Mouse (Mus musculus) Patski (cell line): ENCODE data around the gene Asxl2. TPM values are rescaled to one million over a fixed set of nuclear protein-coding genes. Genes with fewer than 3 reads are reported as not detected.

Source experiments
- ATAC-seq: fragments of 100-300 bp; one replicate; pipeline ENCODE4 v1.8.0; 2021
- CTCF ChIA-PET: fragments of 350-600 bp; sonication (Branson Sonifier 250); formaldehyde crosslinking; loops from one replicate; lab custom pipeline; 2022; ENCODE audit warnings: inconsistent platforms; lab: Charles Lee
- POLR2A ChIA-PET: fragments of 350-600 bp; sonication (Branson Sonifier 250); formaldehyde crosslinking; loops from one replicate; lab custom pipeline; 2022; ENCODE audit warnings: antibody characterized with exemption, inconsistent platforms; lab: Charles Lee
- DNase-seq: peaks from one replicate; pipeline ENCODE4 v3.0.0-alpha.2; 2011; ENCODE audit warnings: low read depth, low spot score
- H3K27me3 ChIP-seq: fragments of 371-371 bp; one replicate; pipeline ENCODE4 v1.5.1; 2021
- CTCF ChIP-seq: fragments of 100-300 bp; IDR thresholded peaks from one replicate; pipeline ENCODE4 v1.5.1; 2021
- in situ Hi-C: fragments of 300-500 bp; cut with MboI; formaldehyde crosslinking; loops from 3 replicates; pipeline ENCODE4 v1.11.1; 2018; ENCODE audit warnings: low pct_unique_long_range_greater_than_20kb, mixed read lengths
- polyA plus RNA-seq: library from polyadenylated mRNA; unstranded; gene quantifications from one replicate; pipeline ENCODE4 v1.2.3, GENCODE M21; 2021

The Asxl2 gene
- polyA plus RNA-seq, 1 experiment from 2014 or later = 24.1 TPM

- CTCF ChIA-PET = interaction anchor here (1.5 kb wide), 1 partner anchor 16 kb away, joined by 4 read pairs; no protein-coding TSS in a partner anchor
- no peaks in the 10 kb centered on the region for H3K27me3 ChIP-seq
- TF ChIP-seq CTCF = no peak
- POLR2A ChIA-PET = no interaction called here
- in situ Hi-C loops = no loop called here
- no peak for ATAC-seq
- DNase-seq = no peak
Observed at GRCm38 (mm10) chr12:3540871-3541270, 114.2 kb downstream of the Asxl2 start.

- in situ Hi-C loops = no loop called here
- ChIA-PET POLR2A (interaction anchor here (0.7 kb wide), 2 partner anchors 28 to 98 kb away, joined by 3 to 4 read pairs; no protein-coding TSS in a partner anchor), CTCF (no interaction called here)
- TF ChIP-seq CTCF = no peak
- DNase-seq (no peak), ATAC-seq (no peak)
- no peaks in the 10 kb centered on the region for H3K27me3 ChIP-seq
Observed at GRCm38 (mm10) chr12:3545451-3545850, 118.8 kb downstream of the Asxl2 start.

- ATAC-seq (no peak), DNase-seq (no peak)
- no peak for TF ChIP-seq CTCF
- ChIA-PET CTCF (interaction anchor here (1.0 kb wide), 1 partner anchor 14 kb away, joined by 3 read pairs; no protein-coding TSS in a partner anchor), POLR2A (interaction anchor here (0.7 to 1.1 kb wide), 2 partner anchors 23 to 27 kb away, joined by 3 read pairs; no protein-coding TSS in a partner anchor)
- in situ Hi-C loops = no loop called here
- H3K27me3 ChIP-seq = no peaks in the 10 kb centered on the region
Observed at GRCm38 (mm10) chr12:3546121-3546658, 119.5 kb downstream of the Asxl2 start.

GRCm38 (mm10) chr12:3546781-3547180 lies 120.1 kb downstream of the Asxl2 start:
- no peaks in the 10 kb centered on the region for H3K27me3 ChIP-seq
- POLR2A ChIA-PET = interaction anchor here (1.1 kb wide), 1 partner anchor 23 kb away, joined by 3 read pairs; no protein-coding TSS in a partner anchor
- no peak for TF ChIP-seq CTCF
- no peak for DNase-seq
- in situ Hi-C loops = no loop called here
- ATAC-seq = no peak
- CTCF ChIA-PET = interaction anchor here (1.0 kb wide), 1 partner anchor 14 kb away, joined by 3 read pairs; no protein-coding TSS in a partner anchor

GRCm38 (mm10) chr12:3547506-3547905 lies 120.8 kb downstream of the Asxl2 start:
- no peak for TF ChIP-seq CTCF
- ChIA-PET POLR2A (interaction anchor here (0.5 to 1.1 kb wide), 2 partner anchors 22 to 27 kb away, joined by 3 read pairs; no protein-coding TSS in a partner anchor), CTCF (interaction anchor here (1.0 kb wide), 1 partner anchor 13 kb away, joined by 3 read pairs; no protein-coding TSS in a partner anchor)
- in situ Hi-C loops = no loop called here
- DNase-seq = no peak
- ATAC-seq = no peak
- no peaks in the 10 kb centered on the region for H3K27me3 ChIP-seq

- TF ChIP-seq CTCF = no peak
- POLR2A ChIA-PET = no interaction called here
- ATAC-seq (no peak), DNase-seq (no peak)
- H3K27me3 ChIP-seq = no peaks in the 10 kb centered on the region
- CTCF ChIA-PET = no interaction called here
- in situ Hi-C loops = no loop called here
Observed at GRCm38 (mm10) chr12:3547911-3548310, 121.3 kb downstream of the Asxl2 start.

- ChIA-PET POLR2A (interaction anchor here (0.7 kb wide), 1 partner anchor 28 kb away, joined by 3 read pairs; no protein-coding TSS in a partner anchor), CTCF (interaction anchor here (1.8 kb wide), 1 partner anchor 20 kb away, joined by 6 read pairs; no protein-coding TSS in a partner anchor)
- DNase-seq (no peak), ATAC-seq (no peak)
- no peak for TF ChIP-seq CTCF
- in situ Hi-C loops = no loop called here
- no peaks in the 10 kb centered on the region for H3K27me3 ChIP-seq
Observed at GRCm38 (mm10) chr12:3548582-3549211, 122.0 kb downstream of the Asxl2 start.

- H3K27me3 ChIP-seq = no peaks in the 10 kb centered on the region
- ChIA-PET POLR2A (no interaction called here), CTCF (interaction anchor here (1.8 kb wide), 1 partner anchor 18 kb away, joined by 6 read pairs; no protein-coding TSS in a partner anchor)
- no peak for DNase-seq
- no peak for TF ChIP-seq CTCF
- no peak for ATAC-seq
- in situ Hi-C loops = no loop called here
Observed at GRCm38 (mm10) chr12:3550280-3550679, 123.6 kb downstream of the Asxl2 start.

Other genes starting within 250 kb of the Asxl2 start
- 113 TPM for gene Rab10, start 116.9 kb upstream of the Asxl2 start, polyA plus RNA-seq
- gene Kif3c, start 61.7 kb upstream of the Asxl2 start, polyA plus RNA-seq = 32.0 TPM
- gene Dtnb, start 145.5 kb downstream of the Asxl2 start, polyA plus RNA-seq = 110 TPM